Mouse (Mus musculus): Measurements from ENCODE around the gene Ndufb5.

DNA sequence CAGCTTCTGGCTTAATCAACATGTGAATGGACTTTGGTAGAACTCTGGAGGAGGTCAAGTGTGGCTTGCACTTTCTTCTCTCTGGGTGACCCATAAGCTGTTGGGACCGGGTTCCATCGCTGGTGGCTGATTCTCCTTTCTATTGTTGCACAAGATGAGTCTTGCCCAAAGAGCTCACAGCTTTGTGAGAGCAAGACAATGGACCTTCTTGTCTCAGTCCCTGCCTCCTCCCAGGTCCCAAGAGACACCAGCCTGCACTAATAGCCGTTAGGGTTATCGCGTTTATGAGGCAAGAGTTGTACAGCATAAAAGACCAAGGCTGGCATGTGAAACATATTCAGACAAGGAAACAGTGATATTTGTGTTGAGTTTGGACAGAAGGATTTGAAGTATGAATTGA lies 42.6 kb upstream of the Ndufb5 start:
- TF ChIP-seq CTCF (IDR thresholded peaks at IDR 0.05; ENCODE audit: control insufficient read depth, insufficient read depth, low read length): no peak
- no peak for TF ChIP-seq POLR2A (IDR thresholded peaks at IDR 0.05; ENCODE audit: borderline replicate concordance, control insufficient read depth, low read depth, low read length)
